Mouse (Mus musculus): ENCODE measurements around the gene Mtmr4.

Mtmr4 gene

DNA sequence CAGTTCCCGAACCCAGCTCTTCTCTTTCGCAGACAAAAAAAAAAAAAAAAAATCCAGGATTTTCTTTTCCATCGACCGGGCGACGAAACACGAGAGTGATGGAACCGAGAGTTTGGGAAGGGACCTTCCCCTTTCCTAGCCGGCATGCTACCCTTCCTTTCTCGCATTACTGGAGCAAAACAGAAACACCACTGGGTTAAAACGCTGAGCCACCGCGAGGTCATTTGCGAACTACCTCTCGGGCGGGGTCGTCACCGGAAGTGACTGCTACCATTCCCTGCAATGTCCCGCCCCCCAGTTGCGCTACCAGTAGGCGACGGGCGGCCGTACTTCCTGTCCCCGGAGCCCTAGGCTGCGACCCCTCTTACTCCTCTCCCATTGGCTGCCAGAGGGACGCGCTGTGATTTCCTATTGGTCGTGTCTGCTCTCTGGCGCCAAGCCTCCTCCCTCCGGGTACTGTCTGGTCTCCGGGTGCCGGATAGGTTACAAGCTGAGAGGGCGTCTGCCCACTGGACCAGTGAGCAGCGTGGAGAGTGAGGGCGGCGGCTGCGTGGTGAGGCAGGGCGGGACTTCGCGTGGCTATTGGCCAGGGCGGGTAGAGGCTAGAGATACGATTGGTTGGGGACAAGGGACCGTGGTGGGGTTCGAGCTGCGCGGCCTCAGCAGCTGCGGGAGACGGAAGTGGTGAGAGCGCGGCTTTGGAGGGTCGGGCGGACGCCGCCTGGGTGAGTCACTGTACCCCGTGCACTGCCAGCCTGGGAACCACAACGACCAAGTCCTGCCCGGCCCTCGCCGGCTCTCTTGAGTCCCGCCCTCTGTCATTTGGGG is at the start of gene Mtmr4:
Gene Mtmr4, plus strand, starts transcription at position 637 of the 828 bp plus-strand sequence.
- DNase-seq = peak in 1 of 2 experiments; percentile 99

DNA sequence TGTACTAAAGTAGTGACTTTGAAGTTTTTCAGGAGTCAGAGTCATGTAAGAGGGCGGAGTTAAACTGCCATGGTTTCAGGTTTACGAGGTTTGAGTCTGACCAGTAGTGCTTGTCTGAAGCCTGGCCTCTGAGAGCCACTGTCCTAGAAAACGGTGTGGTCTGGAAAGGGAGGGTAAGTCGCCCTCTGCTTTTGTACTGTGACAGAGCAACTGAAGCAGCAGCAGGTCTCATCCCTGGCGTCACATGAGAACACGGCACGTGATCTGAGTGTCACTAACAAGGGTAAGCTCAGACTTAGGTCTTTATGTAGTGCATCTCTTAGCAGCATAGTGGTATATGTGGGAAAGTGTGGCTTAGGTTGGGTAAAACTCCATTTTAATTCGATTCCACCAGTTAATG is 49.7 kb upstream of the Mtmr4 start:
- no peak for DNase-seq

DNA sequence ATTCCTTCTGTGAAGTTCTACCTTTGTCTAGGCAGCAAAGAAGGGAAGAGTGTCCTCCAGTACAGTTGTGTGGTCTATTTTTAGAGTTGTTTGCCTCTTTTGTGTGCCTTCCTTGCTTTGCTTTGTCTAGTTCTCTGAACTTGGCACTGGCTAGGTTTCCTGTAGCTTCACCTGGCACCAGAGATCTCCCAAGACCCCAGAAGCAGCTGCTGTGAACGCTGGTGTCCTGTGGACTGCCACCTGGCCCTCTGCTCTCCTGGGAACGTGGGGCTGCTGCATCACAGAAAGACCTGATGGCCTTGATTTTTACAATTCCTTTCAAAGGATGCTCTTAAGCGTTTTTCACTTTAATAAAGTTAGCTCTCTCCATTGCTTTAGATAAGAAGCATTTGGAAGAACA is 49.1 kb upstream of the Mtmr4 start:
- DNase-seq = no peak

DNA sequence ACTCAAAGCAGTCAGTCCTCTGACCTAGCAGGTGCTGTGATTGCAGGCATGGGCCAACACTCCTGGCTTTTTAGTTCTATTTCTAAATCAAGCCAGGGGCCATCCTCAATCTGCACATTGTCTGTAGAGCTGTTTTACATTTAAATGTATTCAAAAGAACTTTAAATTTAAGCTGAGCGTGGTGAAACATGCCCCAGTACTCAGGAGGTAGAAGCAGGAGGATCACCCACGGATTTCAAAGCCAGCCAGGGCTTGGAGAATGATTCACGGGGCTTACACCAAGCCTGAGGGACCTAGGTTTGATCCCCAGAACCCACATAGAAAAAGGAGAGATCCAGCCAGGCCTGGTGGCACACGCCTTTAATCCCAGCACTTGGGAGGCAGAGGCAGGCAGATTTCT is 38.6 kb upstream of the Mtmr4 start:
- DNase-seq = no peak

DNA sequence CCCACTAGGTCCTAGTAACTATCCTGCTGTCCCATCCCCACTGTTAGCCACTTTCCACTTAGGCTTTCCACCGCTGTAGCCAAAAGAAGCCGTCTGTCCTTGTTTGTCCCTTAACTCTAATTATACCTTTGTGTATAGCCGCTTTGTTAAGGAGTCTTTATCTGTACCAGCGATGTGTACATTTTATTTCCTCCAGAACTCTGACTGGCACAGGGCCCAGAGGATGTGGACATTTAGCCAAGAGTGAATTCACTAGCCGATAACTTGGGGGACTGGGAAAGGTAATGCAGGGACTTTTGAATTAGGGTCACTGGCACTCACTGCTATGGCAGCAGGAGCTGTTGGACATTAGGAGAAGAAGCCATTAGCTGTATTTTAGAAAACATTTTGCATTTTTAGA is 37.6 kb upstream of the Mtmr4 start:
- no peak for DNase-seq

DNA sequence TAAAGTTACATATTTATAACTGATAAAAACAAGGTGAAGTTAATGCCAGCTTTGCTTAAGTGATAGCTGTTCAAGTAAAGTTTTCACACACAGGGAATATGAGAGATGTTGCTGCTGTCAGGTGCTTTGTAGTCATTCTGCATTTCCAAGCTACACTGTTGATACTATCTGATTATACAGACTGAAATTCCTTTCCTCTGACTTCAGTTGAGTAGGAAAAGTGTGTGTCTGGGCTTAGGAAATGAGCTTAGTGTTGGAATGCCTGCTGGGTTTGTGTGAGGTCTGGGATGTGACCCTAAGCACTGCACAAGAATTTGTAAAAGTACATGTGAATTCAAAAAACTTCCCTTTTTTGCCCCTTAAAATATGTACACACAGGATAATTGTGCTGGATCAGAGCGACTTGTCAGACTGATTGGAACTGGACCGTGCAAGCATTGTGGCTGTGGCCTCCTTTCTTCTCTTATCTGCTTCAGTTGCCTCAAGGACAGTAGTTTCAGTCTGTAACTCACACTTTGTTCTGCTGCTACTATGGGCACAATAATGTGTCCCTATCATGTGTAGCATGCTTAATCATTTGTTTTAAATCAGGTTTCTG is 36.8 kb upstream of the Mtmr4 start:
- DNase-seq = no peak

DNA sequence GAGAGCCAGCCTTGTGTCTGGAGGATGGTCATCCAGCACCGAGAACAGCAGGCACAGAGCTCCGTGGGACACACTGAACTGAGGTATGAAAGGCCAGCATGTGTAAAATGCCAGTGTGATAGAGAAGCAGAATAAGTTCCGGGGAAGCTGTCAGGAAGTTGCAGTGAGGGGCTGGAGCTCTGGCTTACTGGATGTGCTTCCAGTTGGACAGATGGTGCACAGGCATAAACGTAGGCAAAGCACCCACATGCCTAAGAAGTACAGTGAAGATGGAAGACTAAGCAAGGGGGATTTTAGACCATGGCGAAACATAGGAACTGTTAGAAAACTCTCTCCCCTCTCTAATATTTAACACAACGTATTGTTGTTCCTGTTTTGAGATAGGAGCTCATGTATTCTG is 30.8 kb upstream of the Mtmr4 start:
- DNase-seq = no peak

DNA sequence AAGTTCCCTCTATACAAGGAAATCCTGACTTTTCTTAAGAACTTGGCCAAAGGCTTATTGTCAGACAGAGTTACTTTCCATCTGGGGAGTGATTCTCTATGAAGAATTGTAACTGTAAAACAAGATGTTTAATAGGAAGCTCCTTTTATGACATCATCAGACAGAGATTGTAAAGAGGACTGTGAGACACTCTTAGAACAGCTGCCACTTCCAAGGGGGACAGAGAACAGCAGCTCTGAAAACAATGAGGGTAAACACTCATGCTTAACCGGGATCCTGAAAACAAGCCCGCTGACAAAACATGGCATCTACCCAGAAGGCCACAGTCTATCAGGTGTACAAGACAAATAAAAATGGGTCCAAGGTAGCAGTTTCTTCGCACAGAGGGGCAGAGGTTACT is 25.5 kb upstream of the Mtmr4 start, which contains the start of gene Gm11492:
Gene Gm11492, plus strand, starts transcription at position 153 of the 400 bp plus-strand sequence.
- no peak for DNase-seq

DNA sequence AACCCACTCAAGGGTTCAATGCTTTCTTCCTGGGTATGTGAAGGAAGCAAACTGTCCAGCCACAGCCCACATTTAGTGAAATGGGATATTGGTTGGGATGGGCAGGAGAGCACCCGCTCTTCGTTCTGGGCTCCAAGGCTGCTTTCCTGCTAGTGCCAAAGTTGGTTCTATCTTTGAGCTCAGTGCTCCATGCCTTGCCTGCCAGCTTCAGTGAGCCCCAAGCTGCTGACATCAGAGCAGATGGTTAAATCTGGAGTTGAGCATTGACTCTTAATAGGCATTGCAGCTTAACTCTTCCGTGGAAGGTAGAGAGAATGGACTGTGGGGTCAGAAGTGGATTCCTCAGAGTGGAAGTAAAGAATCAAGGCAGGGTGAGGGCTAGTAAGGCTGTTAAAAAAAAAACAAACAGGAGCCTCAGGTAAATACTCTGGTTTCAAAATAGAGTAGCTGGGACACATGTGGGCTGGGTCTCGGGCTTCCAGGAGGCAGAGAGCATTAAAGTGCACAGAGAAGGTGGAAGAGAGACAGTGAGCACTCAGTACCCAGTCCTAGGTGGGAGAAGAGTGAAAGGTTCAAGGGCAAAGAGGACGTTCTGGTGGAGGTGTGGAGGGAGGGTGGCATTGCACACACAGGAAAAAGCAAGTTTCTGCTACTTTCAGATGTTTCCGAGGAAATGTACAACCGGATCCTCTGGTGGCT is 23.6 kb upstream of the Mtmr4 start, which contains the start of gene Sept4:
Gene Sept4, plus strand, starts transcription at position 649 of the 699 bp plus-strand sequence.
- no peak for DNase-seq

DNA sequence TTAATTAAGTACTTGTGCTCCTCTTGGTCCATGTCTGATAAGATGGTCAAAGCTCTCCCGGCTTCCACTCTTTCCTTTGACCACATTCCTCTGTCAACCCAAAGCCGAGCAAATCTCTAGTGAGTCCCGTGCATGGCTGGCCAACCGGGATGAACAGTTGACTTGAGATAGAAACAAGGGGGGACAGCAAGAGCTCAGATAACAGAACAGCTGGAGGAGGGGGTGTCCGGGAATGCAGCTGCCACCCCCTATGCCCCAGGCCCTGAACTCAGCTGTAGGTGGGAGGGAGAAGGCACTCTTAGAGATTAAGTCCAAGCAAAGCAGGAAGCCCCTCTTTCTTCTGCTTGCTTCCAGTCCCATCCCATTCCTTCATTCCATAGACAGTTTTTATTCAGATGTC is 21.2 kb upstream of the Mtmr4 start:
- no peak for DNase-seq

DNA sequence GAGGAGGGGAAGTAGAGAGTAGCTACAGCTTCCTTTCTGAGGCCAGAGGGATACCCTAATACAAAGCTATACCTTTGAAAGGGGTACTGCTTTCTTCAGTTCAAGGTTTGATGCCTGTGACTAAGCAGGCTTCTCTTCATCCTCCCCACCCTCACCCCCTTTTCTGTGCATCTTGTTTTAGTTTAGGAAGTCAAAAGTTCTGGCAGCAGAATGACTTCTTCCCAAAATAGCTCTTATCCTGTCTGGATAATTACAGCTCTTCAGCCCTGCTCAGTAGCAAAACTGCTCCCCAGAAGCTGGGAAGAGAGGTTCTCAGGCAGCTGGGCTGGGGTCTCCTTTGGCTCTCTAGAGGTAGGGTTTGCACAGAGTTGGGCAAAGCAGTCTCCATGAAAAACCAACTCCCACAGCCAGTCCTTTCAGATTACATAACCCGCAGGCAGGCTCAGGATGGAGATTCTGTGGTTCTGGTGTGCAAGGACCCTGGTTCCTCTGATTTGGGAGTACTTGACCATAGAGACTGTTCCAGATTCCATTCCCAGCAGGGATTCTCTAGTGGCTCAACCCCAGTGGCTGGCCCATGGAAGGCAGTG is 20.5 kb upstream of the Mtmr4 start:
- no peak for DNase-seq

DNA sequence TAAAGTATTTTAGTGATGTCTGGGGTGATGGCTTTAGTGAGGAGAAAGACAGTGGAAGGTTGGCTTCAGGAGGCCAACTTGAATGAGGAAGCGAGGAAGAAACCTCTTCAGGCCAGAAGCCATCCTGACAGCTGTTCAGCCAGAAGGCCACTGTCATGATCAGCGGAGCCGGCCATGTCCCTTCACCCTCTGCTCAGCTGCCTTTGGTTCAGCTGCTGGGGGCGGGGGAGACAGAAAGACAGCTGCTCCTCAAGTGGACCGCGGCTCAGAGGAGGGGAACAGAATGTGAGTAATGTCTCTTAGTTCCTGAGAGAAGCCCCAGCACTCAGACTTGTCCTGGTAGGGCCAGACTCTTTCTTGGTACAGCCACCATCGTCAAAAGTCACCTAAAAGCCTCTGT is 18.2 kb upstream of the Mtmr4 start:
- DNase-seq = no peak

DNA sequence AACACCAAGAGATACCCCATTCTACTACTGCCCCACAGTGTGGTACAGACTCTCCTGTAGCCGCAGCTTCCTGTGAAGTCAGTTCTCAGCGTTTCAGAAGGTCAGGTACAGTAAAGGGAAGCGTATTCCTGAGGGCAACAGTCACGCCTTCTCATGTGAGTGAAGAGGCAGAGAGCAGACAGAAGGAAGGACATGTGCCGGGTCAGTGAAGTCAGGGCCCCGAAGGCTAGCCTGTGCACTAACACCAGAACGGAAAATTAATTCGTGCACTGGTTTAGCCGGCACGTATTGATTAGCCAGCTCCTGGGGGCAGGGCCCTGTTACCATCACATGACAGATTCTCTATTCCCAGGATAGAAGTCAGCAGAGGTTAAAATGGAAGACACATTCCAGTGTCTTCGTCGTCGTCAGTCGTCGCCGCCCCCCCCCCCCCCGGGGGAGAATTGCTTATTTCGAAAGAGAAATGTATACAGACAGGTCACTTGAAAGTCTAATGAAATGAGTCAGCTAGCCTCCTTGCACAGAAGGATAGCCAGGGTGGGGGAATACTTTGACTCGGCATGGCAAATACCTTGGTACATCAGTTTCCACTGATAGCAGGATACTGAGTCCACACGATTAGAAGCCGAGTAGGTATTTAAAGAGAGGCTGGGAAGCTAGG is 17.3 kb upstream of the Mtmr4 start:
- no peak for DNase-seq

DNA sequence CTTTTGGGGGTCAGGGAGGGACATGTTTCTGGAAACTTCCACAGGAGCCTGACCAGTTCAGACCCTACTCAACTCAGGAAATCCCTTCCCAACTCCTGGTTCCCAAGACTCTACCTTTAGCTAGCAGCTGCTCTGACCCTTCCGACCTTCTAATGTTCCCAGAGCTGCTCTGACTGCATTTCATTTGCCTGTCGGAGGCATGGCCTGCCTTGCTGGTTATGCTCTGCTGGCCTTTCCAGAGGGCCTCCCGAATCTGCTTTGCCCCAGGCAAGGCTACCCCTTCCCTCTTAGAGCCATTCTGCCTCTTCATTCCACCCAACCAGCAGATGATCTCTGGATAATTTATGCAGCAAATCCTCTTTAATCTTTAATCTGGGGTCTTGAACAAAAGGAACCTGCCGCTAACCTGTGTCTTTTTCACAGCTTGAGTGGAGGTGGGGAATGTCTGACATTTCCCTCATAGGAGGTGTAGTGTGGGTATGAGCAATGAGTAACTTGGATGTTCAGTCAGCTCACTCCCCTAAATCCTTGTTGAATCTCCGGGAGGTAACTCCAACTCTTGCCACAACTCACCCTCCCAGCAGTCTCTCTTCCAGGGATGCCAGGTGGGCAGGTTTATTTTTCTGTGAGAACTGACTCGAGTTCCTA is 14.2 kb upstream of the Mtmr4 start:
- DNase-seq = peak in 1 of 2 experiments; percentile 71

DNA sequence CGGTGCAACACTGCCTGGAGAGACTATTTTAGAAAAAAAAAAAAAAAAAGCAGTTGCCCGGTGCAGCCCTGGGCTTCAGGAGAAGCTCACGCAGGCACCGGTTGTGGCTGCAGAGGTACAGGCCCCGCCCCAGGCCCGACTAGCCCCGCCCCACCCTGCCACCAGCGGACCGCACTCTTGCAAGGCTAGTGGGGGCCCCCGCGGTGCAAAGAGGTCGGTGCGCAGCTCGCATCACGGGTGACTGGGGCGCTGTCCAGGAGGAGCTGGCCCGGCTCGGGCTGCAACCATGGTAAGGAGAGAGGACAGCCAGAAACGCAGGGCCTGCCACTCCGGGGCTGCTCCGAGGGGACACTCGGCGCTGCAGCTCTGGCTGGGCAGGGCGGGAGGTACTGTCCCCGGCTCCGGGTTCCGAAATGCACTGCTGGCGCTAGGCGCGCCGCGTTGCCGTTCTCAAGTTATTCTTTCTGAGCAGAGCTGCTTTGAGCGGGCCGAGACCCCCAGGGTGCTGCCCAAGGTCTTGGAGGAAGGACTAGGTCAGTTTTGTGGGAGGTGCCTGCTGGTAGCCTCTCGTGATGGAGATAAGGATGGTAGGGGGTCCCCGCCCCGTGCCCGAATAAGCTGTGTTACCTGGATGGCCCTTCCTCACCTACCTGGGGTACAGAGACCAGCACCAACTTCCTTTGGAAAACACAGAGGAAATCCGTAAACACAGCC is 13.6 kb upstream of the Mtmr4 start:
- DNase-seq = peak; percentile 81 to 88

DNA sequence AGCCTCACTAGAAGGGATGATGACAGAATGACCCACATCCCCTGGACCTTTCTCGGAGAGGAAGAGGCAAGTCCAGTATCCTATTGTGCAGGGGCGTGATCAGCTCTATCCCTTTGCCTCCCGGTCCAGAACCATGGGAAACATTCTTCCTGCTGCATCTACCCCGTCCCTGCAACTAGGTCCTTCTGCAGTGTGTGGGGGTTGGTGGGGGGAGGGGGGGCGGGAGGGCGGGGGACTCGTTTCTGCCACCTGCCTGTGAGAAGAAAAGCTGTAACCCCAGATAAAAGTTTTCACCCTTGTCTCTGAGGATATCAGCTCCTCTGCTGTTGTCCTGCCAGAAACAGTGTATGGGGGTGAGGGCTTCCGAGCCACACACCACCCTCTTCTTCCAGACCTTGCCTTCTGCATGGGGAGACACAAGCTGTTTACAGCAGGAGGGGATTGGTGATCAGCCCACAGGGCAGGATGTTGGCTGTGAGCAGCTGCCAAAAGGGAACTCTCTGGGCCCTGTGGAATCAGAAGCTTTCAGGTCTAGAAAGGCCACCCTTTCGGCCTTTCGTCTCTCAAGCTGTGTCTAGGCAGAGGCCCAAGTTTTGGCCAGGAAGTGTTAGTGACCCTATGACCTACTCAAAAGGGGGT is 12.9 kb upstream of the Mtmr4 start:
- DNase-seq = peak; percentile 55 to 65

DNA sequence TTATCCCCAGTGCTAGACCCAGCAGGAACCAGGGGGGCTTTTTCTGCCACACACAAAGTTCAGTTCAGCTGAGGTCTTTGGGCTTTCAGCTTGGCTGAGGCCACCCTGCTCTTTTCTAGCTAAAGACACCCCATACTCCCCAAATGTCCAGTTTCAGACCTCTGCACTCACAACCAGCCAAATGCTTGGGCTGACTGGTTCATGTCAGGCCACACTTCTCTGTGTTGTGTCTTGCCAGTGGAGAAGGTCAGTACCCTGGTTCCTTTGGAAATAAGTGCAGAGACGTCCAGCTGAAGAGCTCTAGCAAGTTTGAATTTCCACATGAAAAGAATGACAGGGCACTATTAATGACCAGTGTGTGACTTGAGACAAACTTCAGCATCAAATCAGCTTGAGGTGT is 12.2 kb upstream of the Mtmr4 start:
- DNase-seq = no peak

DNA sequence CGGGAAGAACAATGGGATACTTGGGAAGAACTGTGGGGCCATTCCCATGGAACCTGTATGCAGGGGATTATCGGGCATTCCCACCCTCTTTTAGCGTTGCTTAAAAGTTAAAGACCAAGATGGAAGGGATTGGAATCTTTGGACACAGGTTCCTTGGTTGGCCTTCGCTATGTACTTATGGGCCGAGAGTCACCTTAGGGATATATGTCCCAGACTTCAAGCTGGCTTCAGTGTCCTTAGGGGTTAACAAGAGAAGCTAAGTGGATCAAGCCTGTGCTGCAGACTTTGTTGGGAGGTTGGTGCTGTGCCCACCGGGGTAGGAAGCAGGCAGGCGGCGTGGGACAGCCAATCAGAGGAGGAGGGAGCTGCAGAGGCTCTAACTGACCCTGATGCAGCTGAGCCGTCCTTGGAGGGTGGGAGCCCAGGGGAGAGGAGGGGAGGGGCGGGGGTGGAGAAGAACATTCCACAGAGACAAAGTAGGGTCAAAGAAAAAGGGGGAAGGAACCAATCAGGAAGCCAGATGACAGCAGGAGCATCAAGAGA is 11.3 kb upstream of the Mtmr4 start:
- DNase-seq = no peak

DNA sequence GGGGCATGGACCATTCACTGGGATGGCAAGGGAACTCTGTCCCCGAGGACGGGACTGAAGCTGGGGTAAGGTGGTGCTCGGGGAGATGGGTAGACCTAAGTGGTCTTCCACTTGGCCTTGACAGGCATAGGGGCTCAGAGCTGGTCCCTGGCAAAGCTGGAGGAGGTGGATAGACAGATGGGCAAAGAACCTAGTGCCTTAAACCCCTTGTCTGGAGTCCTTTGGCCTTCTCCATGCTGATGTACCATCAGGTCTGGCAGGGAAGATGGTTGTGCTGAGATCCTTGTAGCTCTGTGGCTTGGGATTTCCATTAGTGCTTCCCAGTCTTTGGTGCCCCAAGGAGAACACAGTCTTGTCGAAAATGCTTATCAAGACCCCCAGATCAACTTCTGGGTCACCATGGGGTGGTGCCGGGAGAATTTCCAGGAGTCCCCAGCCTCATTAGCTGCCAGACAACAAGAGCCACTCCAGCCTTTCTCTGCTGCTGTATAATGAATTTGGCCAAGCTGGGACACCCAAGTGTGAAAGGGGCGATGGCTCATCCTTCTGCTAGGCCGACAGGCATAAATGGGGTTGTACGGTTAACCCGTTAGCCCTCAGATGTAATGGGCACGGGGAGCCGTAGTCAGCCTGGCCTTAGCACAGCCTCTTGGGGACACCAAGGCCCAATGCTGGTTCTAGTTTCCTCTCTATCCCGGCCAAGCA is 10.6 kb upstream of the Mtmr4 start:
- no peak for DNase-seq
